Mouse (Mus musculus): ENCODE measurements around the gene Mtfr1l. TPM values are rescaled to one million over a fixed set of nuclear protein-coding genes. Genes with fewer than 3 reads are reported as not detected.
A peak's percentile ranks its signal among the peaks of the same experiment; 100 is the strongest.

The Mtfr1l gene
- 58.9 and 59.7 TPM in 2 replicates for polyA plus RNA-seq (2012; ENCODE audit: insufficient read depth, insufficient read length, missing spikeins)

DNA sequence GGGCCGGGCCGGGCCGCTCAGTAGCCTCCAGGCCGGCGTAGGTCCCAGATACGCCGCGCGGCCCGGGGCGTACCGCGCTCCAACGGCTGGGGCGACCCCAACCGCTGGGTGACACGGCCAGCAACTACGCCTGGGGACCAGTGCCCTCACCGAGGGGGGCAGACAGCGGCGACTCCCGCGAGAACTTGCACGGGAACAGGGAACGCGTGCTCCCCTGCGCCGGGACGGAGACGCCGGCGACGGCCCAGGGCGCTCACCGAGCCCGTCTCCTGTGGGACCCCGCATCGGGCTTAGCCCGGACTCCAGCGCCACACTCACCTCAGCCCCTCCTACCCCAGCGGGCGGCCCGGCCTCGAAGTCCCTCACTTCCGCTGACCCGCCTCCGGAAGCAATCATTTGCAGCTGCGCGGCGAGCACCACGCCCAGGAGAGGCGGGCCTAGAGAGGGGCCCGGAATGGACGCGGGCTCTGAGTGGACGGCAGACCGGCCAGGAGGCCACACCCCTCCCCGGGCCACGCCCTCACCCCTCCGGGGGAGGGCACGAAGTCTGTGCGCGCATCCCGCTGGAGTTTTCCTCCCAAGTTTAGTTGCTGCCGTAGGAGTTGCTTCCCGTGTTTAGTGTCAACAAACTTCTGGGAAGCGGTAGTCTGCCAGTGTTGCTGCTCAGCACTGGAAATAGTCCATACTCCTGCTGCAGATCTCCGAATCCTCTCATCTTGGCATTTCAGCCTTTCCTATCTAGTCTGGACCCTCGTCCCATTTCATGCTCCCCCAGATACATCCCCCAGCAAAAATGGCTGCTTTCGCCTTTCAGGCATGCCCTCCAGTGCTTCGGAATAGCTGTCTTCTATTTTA, at the start of gene Mtfr1l:
Mtfr1l (minus strand) TSS at position 456 of the 855 bp plus-strand sequence.
- peak within 1 kb of the TSS; percentile 80 for H3K4me3 ChIP-seq (ENCODE audit: insufficient read depth, low read length)
- peak within 1 kb of the TSS; percentile 46 for H3K27ac ChIP-seq (ENCODE audit: insufficient read depth, low read depth, low read length)
- H3K4me1 ChIP-seq (ENCODE audit: control insufficient read depth, insufficient read depth, low read length) = peaks cover 17% of the 10 kb centered on the region
- TF ChIP-seq CTCF (IDR thresholded peaks at IDR 0.05; ENCODE audit: low read depth, low read length) (no peak), POLR2A (IDR thresholded peaks at IDR 0.05; ENCODE audit: borderline replicate concordance, low read depth, low read length) (no peak)

DNA sequence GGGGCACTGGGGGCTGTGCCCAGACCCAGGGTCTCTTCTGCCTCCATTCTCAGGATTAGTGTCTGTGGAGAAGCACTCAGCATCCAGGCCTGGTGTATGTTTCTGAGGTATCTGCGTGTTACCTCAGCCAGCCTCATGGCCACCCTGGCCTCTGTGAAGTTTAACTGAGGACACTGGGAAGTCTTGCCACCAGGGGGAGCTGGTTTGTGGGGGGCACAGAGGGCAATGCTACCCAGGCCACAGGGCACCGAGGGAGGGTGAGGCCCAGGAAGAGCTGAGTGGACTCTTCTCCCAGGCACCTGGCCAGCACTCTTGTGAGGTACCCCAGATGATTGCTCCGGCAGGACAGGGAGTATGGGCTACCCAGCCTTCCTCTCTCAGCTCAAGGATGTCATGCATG, 48.3 kb upstream of the Mtfr1l start:
- H3K4me1 ChIP-seq (ENCODE audit: control insufficient read depth, insufficient read depth, low read length) = peaks cover 44% of the 10 kb centered on the region
- no peak for TF ChIP-seq POLR2A (IDR thresholded peaks at IDR 0.05; ENCODE audit: borderline replicate concordance, low read depth, low read length)
- peak; percentile 55 for TF ChIP-seq CTCF (IDR thresholded peaks at IDR 0.05; ENCODE audit: low read depth, low read length)
- H3K4me3 ChIP-seq (ENCODE audit: insufficient read depth, low read length) = no peak overlapping the region
- H3K27ac ChIP-seq (ENCODE audit: insufficient read depth, low read depth, low read length) = no peak overlapping the region

DNA sequence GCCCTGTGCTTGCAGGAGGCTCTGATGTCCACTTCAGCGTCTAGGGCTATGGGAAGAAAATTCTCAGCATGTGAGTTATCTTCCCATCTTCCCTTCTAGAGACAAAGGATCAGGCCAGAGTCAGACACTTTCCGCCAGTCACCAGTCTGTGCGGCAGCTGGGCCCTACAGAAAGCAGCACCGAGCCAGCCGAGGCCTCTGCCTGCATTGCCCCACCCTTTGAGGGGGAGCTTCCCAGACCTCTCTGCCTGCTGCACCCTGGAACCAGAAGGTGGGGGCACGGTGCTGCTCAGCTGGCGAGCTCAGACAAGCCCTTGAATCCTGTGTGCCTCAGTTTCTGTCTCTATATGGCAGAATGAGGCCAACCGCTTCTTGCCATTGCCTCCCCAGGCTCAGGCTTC, 46.2 kb upstream of the Mtfr1l start:
- H3K4me3 ChIP-seq (ENCODE audit: insufficient read depth, low read length) = no peak overlapping the region
- TF ChIP-seq CTCF (IDR thresholded peaks at IDR 0.05; ENCODE audit: low read depth, low read length) = no peak
- no peak for TF ChIP-seq POLR2A (IDR thresholded peaks at IDR 0.05; ENCODE audit: borderline replicate concordance, low read depth, low read length)

DNA sequence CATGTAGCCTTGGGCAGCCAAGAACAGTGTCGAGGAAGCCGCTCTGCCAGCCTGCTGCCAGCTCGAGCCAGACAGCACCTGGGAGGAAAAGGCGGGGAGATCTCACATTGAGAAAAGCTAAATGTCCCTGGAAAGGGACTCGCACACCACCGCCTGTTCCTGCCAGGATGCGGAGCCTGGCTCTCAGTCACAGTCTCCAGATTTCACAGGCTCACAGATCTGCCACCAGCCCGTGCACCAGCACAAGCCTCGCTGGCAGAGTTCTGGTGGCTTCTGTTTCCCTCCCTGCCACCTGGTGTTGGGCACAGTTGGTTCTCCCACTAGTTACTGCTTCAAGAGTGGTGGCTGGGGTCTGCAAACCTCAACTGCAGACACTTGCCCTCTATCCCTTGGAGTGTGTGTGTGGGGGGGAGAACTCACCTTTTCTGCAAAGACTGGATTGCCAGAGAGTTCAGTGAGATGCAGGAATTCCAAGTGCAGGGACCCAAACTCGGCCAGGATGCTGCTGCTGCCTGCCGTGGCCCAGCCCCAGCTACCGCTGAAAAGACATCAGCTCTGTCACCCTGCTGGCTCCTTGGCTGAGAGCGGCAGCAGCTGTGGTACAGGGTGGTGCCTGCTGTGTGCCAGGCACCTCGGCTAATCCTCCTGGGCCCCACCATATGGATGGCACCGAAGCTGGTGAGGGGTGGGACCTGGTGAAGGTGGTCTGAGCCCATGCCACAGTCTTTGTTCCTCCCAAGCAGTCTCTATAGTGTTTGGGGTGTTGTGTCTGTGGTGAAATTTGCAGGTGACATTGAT, 45.4 kb upstream of the Mtfr1l start:
- H3K4me3 ChIP-seq (ENCODE audit: insufficient read depth, low read length) = no peak overlapping the region
- peaks cover 16% of the 10 kb centered on the region for H3K4me1 ChIP-seq (ENCODE audit: control insufficient read depth, insufficient read depth, low read length)
- no peak for TF ChIP-seq CTCF (IDR thresholded peaks at IDR 0.05; ENCODE audit: low read depth, low read length)
- no peak for TF ChIP-seq POLR2A (IDR thresholded peaks at IDR 0.05; ENCODE audit: borderline replicate concordance, low read depth, low read length)
- H3K27ac ChIP-seq (ENCODE audit: insufficient read depth, low read depth, low read length) = no peak overlapping the region

More for the DNA sequence above, 46.2 kb upstream of the Mtfr1l start:
- Histone ChIP-seq H3K27ac (ENCODE audit: insufficient read depth, low read depth, low read length) (no peak overlapping the region), H3K4me1 (ENCODE audit: control insufficient read depth, insufficient read depth, low read length) (peaks cover 22% of the 10 kb centered on the region)

DNA sequence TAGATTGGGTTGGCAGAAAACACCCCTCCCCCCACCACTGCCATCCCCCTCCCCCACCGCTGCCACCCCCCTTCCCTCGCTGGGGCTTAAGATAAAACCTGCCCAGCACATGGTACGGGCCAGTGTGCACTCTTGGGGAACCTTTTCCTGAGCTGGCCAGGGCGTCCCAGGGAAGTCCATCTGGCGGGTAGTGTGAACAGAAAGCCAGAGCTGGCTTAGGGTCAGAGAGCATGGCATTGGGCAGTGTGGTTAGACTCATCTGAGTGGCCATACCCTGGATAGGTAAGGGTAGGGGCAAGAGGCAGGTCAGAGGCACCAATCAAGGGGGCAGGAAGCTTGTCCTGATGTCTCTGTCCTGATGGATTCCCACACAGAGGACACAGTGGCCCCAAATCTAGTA, 44.4 kb upstream of the Mtfr1l start:
- TF ChIP-seq POLR2A (IDR thresholded peaks at IDR 0.05; ENCODE audit: borderline replicate concordance, low read depth, low read length) (no peak), CTCF (IDR thresholded peaks at IDR 0.05; ENCODE audit: low read depth, low read length) (no peak)
- Histone ChIP-seq H3K27ac (ENCODE audit: insufficient read depth, low read depth, low read length) (no peak overlapping the region), H3K4me1 (ENCODE audit: control insufficient read depth, insufficient read depth, low read length) (peaks cover 9% of the 10 kb centered on the region; the same call in 1 of the 2 replicates), H3K4me3 (ENCODE audit: insufficient read depth, low read length) (no peak overlapping the region)

DNA sequence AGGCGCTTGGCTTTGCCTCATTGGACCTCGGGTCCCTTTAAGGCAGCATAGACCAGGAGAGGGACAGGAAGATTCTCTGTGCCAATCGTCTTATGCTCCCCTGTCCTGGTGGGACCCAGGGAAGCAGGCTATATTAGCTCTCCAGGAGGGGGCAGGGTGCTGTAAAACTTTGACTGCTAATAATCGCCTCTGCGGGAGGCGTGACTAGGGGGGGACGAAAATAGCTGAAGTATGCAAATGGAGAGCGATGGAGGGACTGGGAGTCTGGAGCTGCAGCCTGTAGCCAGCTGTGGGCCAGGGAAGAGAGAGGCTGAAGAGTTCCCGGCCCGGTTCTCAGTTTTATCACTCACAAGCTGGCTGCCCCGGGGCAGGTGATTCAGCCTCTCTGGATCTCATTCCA, 44.0 kb upstream of the Mtfr1l start:
- Histone ChIP-seq H3K4me1 (ENCODE audit: control insufficient read depth, insufficient read depth, low read length) (0 out of 2 replicates have a peak, but pooled peaks cover 5% of the 10 kb centered on the region), H3K4me3 (ENCODE audit: insufficient read depth, low read length) (no peak overlapping the region), H3K27ac (ENCODE audit: insufficient read depth, low read depth, low read length) (no peak overlapping the region)
- TF ChIP-seq CTCF (IDR thresholded peaks at IDR 0.05; ENCODE audit: low read depth, low read length) = no peak
- no peak for TF ChIP-seq POLR2A (IDR thresholded peaks at IDR 0.05; ENCODE audit: borderline replicate concordance, low read depth, low read length)

DNA sequence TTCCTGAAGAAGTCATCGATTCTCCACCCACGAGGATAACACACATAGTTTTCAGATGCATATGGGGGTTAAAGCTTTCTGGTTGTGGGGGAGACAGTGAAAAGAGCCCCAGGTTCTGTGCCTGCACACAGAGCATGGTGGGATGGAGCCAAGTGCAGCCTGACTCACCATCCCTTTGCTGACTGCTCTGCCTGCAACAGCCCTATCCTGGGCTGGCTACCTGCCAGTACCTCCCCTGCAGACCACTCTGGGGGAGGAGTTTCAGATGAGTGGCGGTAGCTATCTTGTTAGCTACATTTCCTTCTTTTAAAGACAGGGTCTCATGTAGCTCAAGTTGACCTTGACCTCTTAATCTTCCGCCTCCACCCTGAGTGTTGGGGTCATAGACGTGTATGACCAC, 43.2 kb upstream of the Mtfr1l start:
- TF ChIP-seq POLR2A (IDR thresholded peaks at IDR 0.05; ENCODE audit: borderline replicate concordance, low read depth, low read length) = no peak
- Histone ChIP-seq H3K4me1 (ENCODE audit: control insufficient read depth, insufficient read depth, low read length) (no peaks in the 10 kb centered on the region), H3K4me3 (ENCODE audit: insufficient read depth, low read length) (no peak overlapping the region), H3K27ac (ENCODE audit: insufficient read depth, low read depth, low read length) (no peak overlapping the region)

DNA sequence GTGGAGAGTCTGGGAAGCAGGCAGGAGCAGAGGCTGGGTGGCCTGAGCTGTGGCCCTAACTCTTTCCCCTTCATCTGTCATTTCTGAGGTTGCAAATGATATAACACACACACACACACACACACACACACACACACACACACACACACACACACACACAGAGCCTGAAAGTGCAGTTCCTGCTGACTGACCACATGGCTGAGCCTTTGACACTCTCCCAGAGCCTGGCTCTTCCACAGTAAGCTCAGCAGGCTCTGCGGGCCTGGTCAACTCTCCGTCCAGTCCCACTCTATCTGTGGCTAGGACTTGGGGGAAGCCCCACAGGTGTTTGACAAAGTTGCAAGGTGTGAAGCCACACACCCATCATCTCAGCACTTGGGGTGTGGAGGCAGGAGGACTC, 42.1 kb upstream of the Mtfr1l start:
- no peaks in the 10 kb centered on the region for H3K4me1 ChIP-seq (ENCODE audit: control insufficient read depth, insufficient read depth, low read length)
- no peak for TF ChIP-seq POLR2A (IDR thresholded peaks at IDR 0.05; ENCODE audit: borderline replicate concordance, low read depth, low read length)
- no peak for TF ChIP-seq CTCF (IDR thresholded peaks at IDR 0.05; ENCODE audit: low read depth, low read length)
- no peak overlapping the region for H3K27ac ChIP-seq (ENCODE audit: insufficient read depth, low read depth, low read length)
- H3K4me3 ChIP-seq (ENCODE audit: insufficient read depth, low read length) = no peak overlapping the region

DNA sequence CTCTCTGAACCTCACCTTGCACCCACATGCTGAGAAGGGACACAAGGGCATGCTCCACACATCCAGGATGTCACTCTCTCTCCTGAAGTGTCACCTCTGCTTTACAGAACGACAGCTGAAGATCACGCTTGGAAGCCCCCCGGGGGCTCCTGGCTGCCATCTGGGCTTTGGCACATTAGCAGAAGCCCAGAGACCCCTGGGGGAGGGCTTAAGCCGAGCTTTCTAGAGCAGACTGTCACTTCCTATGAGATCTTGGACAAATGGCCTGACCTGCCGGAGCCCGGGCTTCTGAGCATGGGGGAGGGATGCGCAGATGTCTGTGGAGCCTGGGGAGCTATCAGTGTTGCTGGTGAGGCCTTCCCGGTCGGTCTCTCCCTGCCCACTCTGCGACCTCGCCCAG, 40.3 kb upstream of the Mtfr1l start:
- no peak overlapping the region for H3K27ac ChIP-seq (ENCODE audit: insufficient read depth, low read depth, low read length)
- no peak for TF ChIP-seq CTCF (IDR thresholded peaks at IDR 0.05; ENCODE audit: low read depth, low read length)
- TF ChIP-seq POLR2A (IDR thresholded peaks at IDR 0.05; ENCODE audit: borderline replicate concordance, low read depth, low read length) = no peak
- no peaks in the 10 kb centered on the region for H3K4me1 ChIP-seq (ENCODE audit: control insufficient read depth, insufficient read depth, low read length)
- no peak overlapping the region for H3K4me3 ChIP-seq (ENCODE audit: insufficient read depth, low read length)

Data from bone marrow macrophage, adult 2 months (primary cell).